Mouse (Mus musculus) ovary, adult 2 months (tissue): ENCODE results near the gene Ap5b1. TPM values are rescaled to one million over a fixed set of nuclear protein-coding genes. Genes with fewer than 3 reads are reported as not detected.

Source experiments
- polyA plus RNA-seq: library from polyadenylated mRNA; depleted of rRNA; stranded (reverse); fragments of >200 nt; gene quantifications from 2 replicates; pipeline ENCODE4 v1.2.3, GENCODE M21; 2012; rRNA removed

Ap5b1 gene
- polyA plus RNA-seq = 15.5 and 16.1 TPM in 2 replicates

GRCm38 (mm10) chr19:5567534-5568469 is at the start of gene Ap5b1:
Gene Ap5b1, plus strand, starts transcription at chr19:5568025.

DNA sequence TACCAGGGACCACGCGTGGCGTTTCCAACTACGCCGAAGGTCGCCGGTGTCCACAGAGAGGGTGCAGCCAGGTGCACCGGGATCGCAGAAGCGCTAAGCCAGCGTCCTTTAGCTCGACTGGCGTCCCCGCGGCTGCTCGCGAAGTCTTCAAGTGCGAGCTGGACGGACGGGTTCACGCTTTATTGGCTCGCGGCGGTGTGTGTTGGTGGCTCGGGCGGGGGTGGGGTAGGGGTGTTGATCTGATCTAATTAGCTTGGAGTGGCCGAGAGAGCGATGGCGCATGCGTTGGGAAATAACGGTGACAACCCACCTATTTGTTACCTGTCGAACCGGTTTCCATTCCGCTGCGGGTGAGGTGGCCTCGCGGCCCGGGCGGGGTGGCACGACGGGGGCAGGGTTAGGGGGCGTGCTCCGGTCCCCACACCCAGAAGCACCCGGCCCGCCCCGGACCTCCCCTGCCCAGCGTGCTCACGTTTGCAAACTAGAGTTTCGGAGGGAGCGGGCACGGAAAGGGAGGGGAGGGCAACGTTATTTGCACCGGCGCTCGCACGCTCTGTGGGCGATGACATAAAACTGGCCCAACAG is 7.3 kb upstream of the Ap5b1 start, which contains the start of gene Ovol1:
TSS of gene Ovol1 (minus strand) at position 190 of the 585 bp plus-strand sequence.

DNA sequence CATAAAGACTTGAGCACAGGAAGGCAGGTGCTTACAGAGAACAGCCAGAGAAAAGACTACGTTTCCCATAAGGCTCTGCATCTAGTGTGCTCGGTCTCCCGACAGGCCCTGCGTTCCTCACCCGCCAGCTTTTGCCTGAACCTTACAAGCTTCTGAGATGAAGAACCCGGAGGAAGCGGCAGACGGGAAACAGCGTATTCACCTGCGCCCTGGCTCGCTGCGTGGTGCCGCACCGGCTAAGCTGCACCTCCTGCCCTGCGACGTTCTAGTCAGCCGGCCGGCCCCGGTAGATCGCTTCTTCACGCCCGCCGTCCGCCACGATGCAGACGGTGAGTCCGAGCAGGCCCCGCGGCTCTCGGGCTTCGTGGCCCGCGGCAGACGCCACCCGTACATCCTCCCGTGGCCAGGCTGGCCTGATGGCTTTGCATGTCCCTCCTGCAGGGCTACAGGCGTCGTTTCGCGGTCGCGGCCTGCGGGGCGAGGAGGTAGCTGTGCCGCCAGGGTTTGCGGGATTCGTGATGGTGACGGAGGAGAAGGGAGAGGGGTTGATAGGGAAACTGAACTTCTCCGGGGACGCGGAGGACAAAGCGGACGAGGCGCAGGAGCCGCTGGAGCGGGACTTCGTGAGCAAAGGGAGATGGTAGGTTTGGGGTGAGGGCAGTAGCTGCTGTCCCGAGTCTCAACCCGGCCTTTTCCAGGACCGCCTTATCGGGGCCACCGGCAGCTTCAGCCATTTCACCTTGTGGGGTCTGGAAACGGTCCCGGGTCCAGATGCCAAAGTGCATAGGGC is 34.1 kb downstream of the Ap5b1 start, which contains the start of gene Rnaseh2c:
TSS of gene Rnaseh2c (plus strand) at position 122 of the 790 bp plus-strand sequence.

DNA sequence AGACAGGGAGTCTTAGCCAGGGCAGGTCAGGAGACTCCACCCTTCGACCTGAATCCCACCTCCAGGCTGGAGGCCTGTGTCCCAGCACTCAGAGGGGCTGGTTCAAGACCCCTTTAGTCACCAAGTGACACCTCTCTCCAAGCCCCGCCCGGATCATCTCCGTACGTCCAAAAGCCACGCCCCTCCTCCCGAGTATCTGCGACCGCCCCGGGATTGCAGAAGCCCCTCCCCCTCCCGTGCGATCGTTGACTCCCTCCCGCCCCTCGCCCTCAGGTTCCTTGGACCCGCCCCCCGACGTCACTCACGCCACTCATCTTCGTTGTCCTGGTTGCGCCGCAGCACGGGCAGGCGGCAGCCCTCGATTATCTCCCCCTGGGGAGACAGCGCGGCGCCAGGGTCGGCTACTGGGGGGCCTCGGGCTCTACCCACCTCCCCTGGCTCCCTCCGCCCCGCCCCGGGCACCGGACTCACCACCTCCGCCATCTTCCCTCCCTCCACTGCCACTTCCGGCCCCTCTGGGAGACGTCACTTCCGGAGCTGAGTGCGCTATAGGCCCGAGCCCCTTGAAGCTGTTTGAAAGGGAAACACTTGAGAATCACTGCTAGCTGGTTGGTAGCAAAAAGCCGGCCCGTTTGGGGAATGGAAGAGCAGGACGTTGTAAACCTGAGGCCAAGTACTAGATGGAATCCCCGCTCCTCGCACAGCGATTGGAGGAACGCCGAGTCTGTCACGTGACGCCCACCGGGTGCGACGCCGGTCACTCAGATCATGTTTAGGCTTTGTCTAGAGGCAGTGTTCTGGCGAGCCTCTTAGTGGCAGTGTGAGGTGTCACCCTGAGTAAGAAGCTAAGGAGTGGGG is 42.0 kb downstream of the Ap5b1 start, which contains the start of gene Kat5:
TSS of gene Kat5 (minus strand) at position 691 of the 858 bp plus-strand sequence.

Other genes starting within 250 kb of the Ap5b1 start
- not detected in 2 replicates for gene Catsper1, start 232.3 kb upstream of the Ap5b1 start, polyA plus RNA-seq
- 7.1 and 12.9 TPM in 2 replicates for gene Cst6, start 218.5 kb upstream of the Ap5b1 start, polyA plus RNA-seq
- gene Eif1ad, start 201.3 kb upstream of the Ap5b1 start, polyA plus RNA-seq = 19.4 and 21.0 TPM in 2 replicates
- gene Banf1, start 200.9 kb upstream of the Ap5b1 start, polyA plus RNA-seq = 123 and 155 TPM in 2 replicates
- 15.7 and 18.4 TPM in 2 replicates for gene Sart1, start 179.3 kb upstream of the Ap5b1 start, polyA plus RNA-seq
- gene Tsga10ip, start 165.5 kb upstream of the Ap5b1 start, polyA plus RNA-seq = 4.9 and 5.6 TPM in 2 replicates
- 86.3 and 111 TPM in 2 replicates for gene Drap1, start 143.0 kb upstream of the Ap5b1 start, polyA plus RNA-seq
- 115 and 124 TPM in 2 replicates for gene AI837181, start 142.9 kb upstream of the Ap5b1 start, polyA plus RNA-seq
- 4.3 and 7.9 TPM in 2 replicates for gene Fosl1, start 120.5 kb upstream of the Ap5b1 start, polyA plus RNA-seq
- 12.3 and 17.9 TPM in 2 replicates for gene Ccdc85b, start 110.1 kb upstream of the Ap5b1 start, polyA plus RNA-seq
- 118 and 164 TPM in 2 replicates for gene Fibp, start 107.4 kb upstream of the Ap5b1 start, polyA plus RNA-seq
- gene Ctsw, start 99.5 kb upstream of the Ap5b1 start, polyA plus RNA-seq = 1.5 and 2.4 TPM in 2 replicates
- gene Efemp2, start 94.1 kb upstream of the Ap5b1 start, polyA plus RNA-seq = 205 and 258 TPM in 2 replicates
- 78.2 and 88.4 TPM in 2 replicates for gene Mus81, start 79.6 kb upstream of the Ap5b1 start, polyA plus RNA-seq
- gene Cfl1, start 77.6 kb upstream of the Ap5b1 start, polyA plus RNA-seq = 447 and 670 TPM in 2 replicates
- 1.00 and 1.3 TPM in 2 replicates for gene 1700020D05Rik, start 64.2 kb upstream of the Ap5b1 start, polyA plus RNA-seq
- gene Snx32, start 57.5 kb upstream of the Ap5b1 start, polyA plus RNA-seq = 17.6 and 19.1 TPM in 2 replicates
- 0.87 and 1.1 TPM in 2 replicates for gene Ovol1, start 7.4 kb upstream of the Ap5b1 start, polyA plus RNA-seq
- 93.6 and 93.9 TPM in 2 replicates for gene Rnaseh2c, start 33.8 kb downstream of the Ap5b1 start, polyA plus RNA-seq
- 56.6 and 61.2 TPM in 2 replicates for gene Kat5, start 42.2 kb downstream of the Ap5b1 start, polyA plus RNA-seq
- 109 and 128 TPM in 2 replicates for gene Rela, start 69.5 kb downstream of the Ap5b1 start, polyA plus RNA-seq
- gene Sipa1, start 95.7 kb downstream of the Ap5b1 start, polyA plus RNA-seq = 110 and 149 TPM in 2 replicates
- 89.5 and 98.2 TPM in 2 replicates for gene Map3k11, start 120.7 kb downstream of the Ap5b1 start, polyA plus RNA-seq
- gene Pcnx3, start 120.9 kb downstream of the Ap5b1 start, polyA plus RNA-seq = 260 and 276 TPM in 2 replicates
- 1.7 and 2.6 TPM in 2 replicates for gene Kcnk7, start 136.3 kb downstream of the Ap5b1 start, polyA plus RNA-seq
- 69.0 and 78.6 TPM in 2 replicates for gene Ehbp1l1, start 158.3 kb downstream of the Ap5b1 start, polyA plus RNA-seq
- gene Fam89b, start 161.6 kb downstream of the Ap5b1 start, polyA plus RNA-seq = 391 and 451 TPM in 2 replicates
- 509 and 535 TPM in 2 replicates for gene Ltbp3, start 172.9 kb downstream of the Ap5b1 start, polyA plus RNA-seq
- 143 and 154 TPM in 2 replicates for gene Scyl1, start 203.4 kb downstream of the Ap5b1 start, polyA plus RNA-seq